Mouse (Mus musculus) ZHBTc4 (cell line): Measurements from ENCODE around the gene Itga11.
A peak's percentile ranks its signal among the peaks of the same experiment; 100 is the strongest.
"Not testable (repeated sequence)": the region's sequence is repeated elsewhere in the genome, so short reads cannot be mapped to it uniquely, and the experiment has no call there.

Experiments used
- DNase-seq: peaks from one replicate; pipeline ENCODE4 v3.0.0-alpha.2; 2011; ENCODE audit warnings: low read depth, low spot score

Gene Itga11

GRCm38 (mm10) chr9:62763478-62763877, 85.9 kb downstream of the Itga11 start:
- peak; percentile 73 for DNase-seq

GRCm38 (mm10) chr9:62765346-62765745, 87.7 kb downstream of the Itga11 start:
- DNase-seq, result no peak

- peak; percentile 39 for DNase-seq
Observed at GRCm38 (mm10) chr9:62767464-62767863, 89.8 kb downstream of the Itga11 start.

- DNase-seq, result no peak
Observed at GRCm38 (mm10) chr9:62768361-62768760, 90.7 kb downstream of the Itga11 start.

GRCm38 (mm10) chr9:62772746-62773145, 95.1 kb downstream of the Itga11 start:
- no peak for DNase-seq

- DNase-seq, result no peak
Observed at GRCm38 (mm10) chr9:62775464-62775863, 97.8 kb downstream of the Itga11 start.

GRCm38 (mm10) chr9:62777461-62777860, 99.8 kb downstream of the Itga11 start:
- peak; percentile 93 for DNase-seq

GRCm38 (mm10) chr9:62778721-62779120, 101.1 kb downstream of the Itga11 start:
- DNase-seq, result no peak

GRCm38 (mm10) chr9:62781965-62782364, 104.3 kb downstream of the Itga11 start:
- DNase-seq, result no peak

- peak; percentile 80 for DNase-seq
Observed at GRCm38 (mm10) chr9:62782976-62783781, 105.6 kb downstream of the Itga11 start.

- DNase-seq, result peak; percentile 70
Observed at GRCm38 (mm10) chr9:62784233-62784632, 106.6 kb downstream of the Itga11 start.

- no peak for DNase-seq
Observed at GRCm38 (mm10) chr9:62786721-62787120, 109.1 kb downstream of the Itga11 start.

GRCm38 (mm10) chr9:62789856-62790255, 112.2 kb downstream of the Itga11 start:
- DNase-seq, result no peak

GRCm38 (mm10) chr9:62799218-62799617, 121.6 kb downstream of the Itga11 start:
- not testable (repeated sequence) for DNase-seq

GRCm38 (mm10) chr9:62810095-62810494, 132.5 kb downstream of the Itga11 start:
- no peak for DNase-seq

GRCm38 (mm10) chr9:62810543-62811515, 133.2 kb downstream of the Itga11 start:
- peak; percentile 56 for DNase-seq

GRCm38 (mm10) chr9:62811516-62812121, 134.0 kb downstream of the Itga11 start, which contains the start of gene Fem1b:
TSS of gene Fem1b (minus strand) at chr9:62811934.
- DNase-seq, result peak; percentile 97

GRCm38 (mm10) chr9:62812216-62813049, 134.8 kb downstream of the Itga11 start:
- peak; percentile 70 for DNase-seq

GRCm38 (mm10) chr9:62814751-62815150, 137.1 kb downstream of the Itga11 start:
- no peak for DNase-seq

GRCm38 (mm10) chr9:62816323-62817098, 138.9 kb downstream of the Itga11 start:
- DNase-seq, result no peak
